Mouse (Mus musculus): ENCODE measurements at regions not wholly inside any gene's neighbourhood (a gene's known extent, or its start where the extent isn't known, plus 50 kb on each side); places are given as distances from the start of the nearest gene placed in this dataset.

GRCm38 (mm10) chr9:89858005-89858404 lies 51.7 kb upstream of the Rasgrf1 start:
- DNase-seq (ENCODE audit: low read depth in 2 of 2, low spot score in 2 of 2) = no peak

GRCm38 (mm10) chr9:89850491-89851282 lies 59.0 kb upstream of the Rasgrf1 start:
- DNase-seq (ENCODE audit: low read depth in 2 of 2, low spot score in 2 of 2) = no peak

GRCm38 (mm10) chr9:89849947-89850346 lies 59.8 kb upstream of the Rasgrf1 start:
- DNase-seq (ENCODE audit: low read depth in 2 of 2, low spot score in 2 of 2) = no peak

- DNase-seq (ENCODE audit: low read depth in 2 of 2, low spot score in 2 of 2) = no peak
Observed at GRCm38 (mm10) chr9:89848571-89848970, 61.1 kb upstream of the Rasgrf1 start.

DNA sequence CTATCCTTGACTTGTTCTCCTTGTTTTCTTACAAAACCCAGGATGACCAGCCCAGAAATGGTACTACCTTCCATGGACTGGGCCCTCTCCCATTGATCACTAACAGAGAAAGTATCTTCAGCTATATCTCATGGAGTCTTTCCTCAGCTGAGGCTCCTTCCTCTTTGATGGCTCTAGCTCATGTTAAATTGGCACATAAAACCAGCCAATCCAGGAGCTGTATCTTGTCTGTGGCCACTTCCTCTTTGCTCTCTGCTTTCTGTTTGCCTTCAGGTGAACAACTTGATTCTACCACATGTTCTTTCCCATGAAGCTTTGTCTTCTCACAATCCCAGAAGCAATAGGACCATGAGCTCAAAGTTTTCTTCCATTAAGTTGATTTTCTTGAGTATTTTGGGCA lies 62.7 kb upstream of the Rasgrf1 start:
- DNase-seq (ENCODE audit: low read depth in 2 of 2, low spot score in 2 of 2) = no peak

- DNase-seq (ENCODE audit: low read depth in 2 of 2, low spot score in 2 of 2) = no peak
Observed at GRCm38 (mm10) chr9:89842776-89843089, 67.0 kb upstream of the Rasgrf1 start.

DNA sequence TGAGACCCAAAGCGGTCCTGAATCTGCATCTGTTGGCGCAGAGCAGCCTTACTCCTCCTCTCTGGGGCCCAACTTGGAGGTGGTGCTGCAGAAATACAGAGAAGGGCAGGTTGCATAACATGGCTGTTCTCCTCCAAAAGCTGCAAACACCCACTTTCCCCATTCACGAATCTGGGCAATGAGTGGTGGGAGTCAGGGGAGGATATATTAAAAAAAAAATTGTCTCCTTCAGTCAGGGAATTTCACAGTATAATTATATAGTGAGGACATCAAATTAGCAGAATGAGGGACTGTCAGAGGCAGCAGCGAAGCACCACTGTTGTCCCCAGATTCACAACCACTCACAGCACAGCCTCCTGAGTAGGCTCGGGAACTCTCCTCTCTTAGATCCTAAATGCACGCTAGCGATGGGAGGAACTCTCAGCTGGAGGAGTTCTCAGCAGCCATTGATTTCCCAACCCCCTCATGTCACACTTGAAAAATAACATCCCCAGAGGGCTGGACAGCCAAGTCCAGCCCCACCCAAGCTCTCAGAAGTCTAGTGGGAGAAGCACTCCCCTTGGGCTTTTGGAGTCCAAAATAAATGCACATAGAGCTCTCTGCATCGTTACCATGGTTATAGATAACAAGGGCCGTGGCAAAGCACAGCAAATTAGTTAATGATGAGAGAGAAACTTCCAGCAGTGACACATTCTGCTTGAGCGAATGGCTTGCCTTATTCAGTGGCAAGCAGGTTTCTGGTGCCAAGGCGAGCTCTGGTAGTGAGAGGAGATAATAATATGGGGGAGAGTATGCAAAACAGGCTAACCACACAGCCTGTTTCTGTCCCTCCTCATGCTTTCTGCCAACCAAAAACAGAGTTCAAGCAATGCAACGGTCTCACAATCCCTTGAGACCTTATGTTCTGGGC lies 67.6 kb upstream of the Rasgrf1 start:
- DNase-seq (ENCODE audit: low read depth in 2 of 2, low spot score in 2 of 2) = no peak

DNA sequence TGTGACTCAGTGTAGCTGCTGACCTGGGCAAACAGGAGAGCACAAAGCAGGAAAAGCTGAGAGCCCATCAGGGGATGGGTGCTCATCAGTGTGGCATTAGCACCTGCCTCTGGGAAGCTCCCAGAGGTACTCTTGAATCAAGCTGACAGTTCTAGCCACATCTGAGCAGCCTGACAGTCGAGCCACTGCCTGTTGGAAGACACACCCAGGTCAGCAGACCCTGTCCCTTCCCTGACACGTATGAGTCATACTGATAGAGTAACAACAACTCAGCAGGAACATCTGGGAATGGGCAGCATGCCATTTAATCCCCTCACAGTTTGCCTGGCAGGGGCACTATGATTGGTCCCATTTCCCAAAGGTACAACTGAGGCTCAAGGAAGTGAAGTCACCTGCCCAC lies 68.3 kb upstream of the Rasgrf1 start:
- DNase-seq (ENCODE audit: low read depth in 2 of 2, low spot score in 2 of 2) = no peak

GRCm38 (mm10) chr9:89836454-89837245 lies 73.1 kb upstream of the Rasgrf1 start:
- no peak for DNase-seq (ENCODE audit: low read depth in 2 of 2, low spot score in 2 of 2)

- no peak for DNase-seq (ENCODE audit: low read depth in 2 of 2, low spot score in 2 of 2)
Observed at GRCm38 (mm10) chr9:89833596-89833995, 76.1 kb upstream of the Rasgrf1 start.

DNA sequence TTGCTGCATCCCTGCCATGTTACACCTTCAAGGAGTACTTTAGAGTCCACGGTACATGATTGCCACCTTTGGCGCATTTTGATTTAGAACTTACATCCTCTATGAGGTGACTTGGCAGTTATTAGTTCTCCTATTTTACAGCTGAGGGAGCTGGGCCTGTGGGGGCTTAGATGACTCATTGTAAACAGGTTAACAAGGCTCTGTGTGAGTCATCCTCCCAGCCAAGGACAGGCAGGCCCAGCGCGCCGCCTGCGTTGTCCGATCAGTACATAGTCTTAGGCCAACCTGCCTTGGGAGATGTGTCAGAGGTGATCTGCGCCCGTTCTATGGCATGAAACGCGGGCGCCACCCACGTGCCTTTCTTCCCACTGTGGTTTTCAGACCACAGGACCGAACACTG lies 77.9 kb upstream of the Rasgrf1 start:
- no peak for DNase-seq (ENCODE audit: low read depth in 2 of 2, low spot score in 2 of 2)

DNA sequence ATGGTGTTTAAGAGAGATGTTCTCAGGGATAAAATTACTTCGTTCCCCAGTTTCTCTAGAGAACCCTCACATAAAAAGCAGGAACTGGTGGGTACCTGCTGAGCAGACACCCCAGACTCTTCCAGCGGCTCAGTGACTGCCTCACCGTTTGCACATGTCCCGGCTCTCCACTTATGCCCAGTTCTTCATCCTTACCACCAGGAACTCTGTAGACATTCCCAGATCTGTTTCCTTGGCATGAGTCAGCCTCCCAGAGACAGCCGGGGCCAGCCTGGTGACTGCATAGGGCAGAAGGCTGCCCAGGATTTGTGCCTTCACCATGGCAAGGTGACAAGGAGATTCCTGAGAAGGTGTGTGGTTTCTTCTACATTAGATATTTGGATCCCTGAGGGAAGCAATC lies 81.6 kb upstream of the Rasgrf1 start:
- no peak for DNase-seq (ENCODE audit: low read depth in 2 of 2, low spot score in 2 of 2)

DNA sequence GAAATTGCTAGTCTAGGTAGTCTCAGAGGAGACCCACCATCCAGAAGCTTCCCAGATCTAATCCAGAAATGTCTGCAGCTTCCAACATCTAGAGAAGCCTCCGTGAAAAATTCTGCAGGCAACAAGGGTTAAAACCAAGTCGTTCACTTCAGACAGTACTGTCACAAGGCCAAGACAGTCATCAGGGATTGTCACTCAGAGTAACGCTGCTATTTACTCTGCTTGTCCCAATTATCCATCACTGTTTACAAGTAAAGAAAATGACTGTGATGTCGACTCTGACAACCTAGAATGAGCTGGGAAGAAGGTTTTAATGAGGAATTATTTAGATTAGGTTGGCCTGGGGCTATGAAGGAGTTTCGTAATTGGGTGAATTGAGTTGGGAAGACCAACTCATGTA lies 82.1 kb upstream of the Rasgrf1 start:
- no peak for DNase-seq (ENCODE audit: low read depth in 2 of 2, low spot score in 2 of 2)

DNA sequence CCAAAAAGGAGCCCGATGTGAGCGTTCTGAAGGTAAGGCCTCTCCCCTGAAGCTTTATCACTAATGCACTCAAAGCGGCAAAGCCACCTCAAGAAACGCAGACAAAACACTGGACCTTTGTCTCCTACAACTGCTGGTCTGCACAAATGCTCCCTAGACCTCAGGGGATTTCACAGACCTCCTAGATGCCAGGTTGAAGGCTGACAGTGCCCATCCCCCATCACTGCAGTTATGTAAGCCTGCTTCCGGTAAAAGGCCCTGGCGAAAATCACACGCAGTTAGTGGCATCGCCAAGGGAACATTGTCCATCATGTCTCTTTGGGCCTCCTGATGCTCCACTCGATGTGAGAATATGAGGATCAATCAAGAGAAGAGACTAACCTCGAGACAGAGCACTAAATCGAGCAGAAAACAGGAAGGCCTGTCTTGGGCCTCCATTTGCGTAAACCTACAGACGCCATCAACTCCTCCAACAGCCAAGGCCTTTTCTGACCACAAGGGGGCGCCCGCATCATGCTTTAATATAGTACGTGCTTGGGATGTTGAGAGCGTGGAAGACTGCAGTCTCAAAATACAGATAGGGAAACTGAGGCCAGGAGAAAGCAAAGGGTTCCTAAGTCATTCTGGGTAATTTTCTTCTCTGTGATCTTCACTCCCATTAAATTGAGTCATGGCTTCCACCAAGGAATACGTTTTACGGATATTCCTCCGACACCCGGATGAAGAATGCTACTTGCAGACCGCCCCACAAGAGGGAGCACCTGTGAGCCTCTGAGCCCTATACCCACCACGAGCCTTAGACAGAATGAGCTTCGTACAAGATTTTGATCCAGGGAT lies 82.8 kb upstream of the Rasgrf1 start:
- peak; percentile 64 to 74 for DNase-seq (ENCODE audit: low read depth in 2 of 2, low spot score in 2 of 2)

- no peak for DNase-seq (ENCODE audit: low read depth in 2 of 2, low spot score in 2 of 2)
Observed at GRCm38 (mm10) chr9:89821853-89822243, 83.6 kb upstream of the Ankrd34c start.

DNA sequence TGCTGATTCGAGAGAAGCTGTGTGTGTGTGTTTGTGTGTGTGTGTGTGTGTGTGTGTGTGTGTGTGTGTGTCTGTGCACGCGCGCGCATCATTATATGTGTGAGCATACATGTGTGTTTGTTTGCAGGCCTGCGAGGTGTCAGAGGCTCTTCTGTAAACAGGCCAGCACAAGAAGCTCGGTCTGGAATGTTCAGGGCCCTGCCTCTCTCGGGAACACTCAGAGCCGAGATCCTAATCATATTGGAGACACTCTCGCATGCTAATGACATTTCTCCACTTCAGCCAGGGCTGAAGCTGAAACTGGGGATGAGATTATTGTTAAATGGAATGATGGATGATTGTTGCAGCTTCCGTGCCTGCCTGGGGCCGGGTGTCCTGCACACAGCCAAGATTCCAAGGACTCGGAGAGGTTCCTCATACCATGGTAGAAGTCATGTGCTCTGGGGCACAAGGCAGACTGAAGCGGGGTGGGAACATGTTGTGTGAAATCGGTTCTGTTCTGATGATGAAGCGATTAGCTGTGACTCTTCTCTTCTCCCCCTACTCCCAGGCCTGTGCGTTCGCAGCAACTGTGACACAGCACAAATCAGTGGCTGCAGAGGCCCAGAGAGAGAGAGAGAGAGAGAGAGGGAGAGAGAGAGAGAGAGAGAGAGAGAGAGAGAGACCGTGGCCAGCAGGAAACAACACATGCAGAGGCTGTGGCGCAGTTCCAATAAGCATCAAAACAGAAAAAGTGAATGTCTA lies 83.0 kb upstream of the Ankrd34c start:
- DNase-seq (ENCODE audit: low read depth in 2 of 2, low spot score in 2 of 2) = no peak

DNA sequence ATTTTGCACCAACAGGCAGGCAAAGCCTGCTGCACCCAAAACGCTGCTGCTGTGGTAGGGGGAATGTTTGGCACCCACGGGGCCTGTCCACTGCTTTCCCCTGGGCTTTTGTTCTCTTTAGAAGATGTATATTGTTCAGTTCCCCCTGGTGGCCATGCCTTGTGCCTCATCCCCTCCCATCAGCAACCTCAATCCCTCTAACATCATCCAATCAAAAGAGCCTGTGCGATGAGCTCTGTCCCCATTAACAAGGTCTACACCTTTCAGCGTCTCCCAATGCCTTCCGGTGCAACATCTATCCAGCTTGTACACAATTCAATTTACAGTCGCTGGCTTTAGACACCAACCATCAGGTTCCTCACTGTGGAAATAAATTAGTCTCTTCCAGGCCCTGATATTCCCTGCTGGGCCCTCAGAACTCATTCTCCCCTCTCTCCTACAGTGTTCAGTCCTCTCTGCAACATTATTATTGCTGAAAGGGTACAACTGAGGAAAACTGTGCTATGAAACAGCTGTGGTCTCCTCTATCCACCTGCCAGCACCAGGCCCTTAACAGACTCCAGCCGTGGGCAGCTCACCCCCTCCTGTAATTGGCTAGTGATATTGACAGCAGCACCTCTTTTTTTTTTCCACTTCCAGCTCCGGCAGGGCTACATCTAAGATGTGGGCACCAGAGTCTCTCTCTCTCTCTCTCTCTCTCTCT lies 75.5 kb upstream of the Ankrd34c start:
- no peak for DNase-seq (ENCODE audit: low read depth in 2 of 2, low spot score in 2 of 2)

DNA sequence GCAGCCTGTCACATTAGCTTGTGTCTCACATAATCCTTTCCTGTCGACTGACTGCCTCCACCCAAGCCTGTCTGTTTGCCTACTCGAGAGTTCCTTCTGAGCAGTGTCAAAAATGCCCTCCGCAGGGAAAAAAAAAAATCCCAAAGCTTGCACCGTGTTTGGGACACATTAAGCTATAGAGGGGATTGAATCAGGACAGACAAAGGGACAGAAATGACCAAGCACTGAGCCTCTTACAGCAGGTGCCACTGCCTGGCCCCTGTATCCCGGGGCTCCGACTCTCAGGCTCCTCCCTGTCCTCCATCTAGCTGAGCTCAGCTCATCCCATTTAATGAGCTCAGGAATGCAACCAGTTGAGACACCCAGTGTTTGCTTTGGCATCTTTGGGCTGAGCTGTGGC lies 69.1 kb upstream of the Ankrd34c start:
- DNase-seq (ENCODE audit: low read depth in 2 of 2, low spot score in 2 of 2) = no peak

- no peak for DNase-seq (ENCODE audit: low read depth in 2 of 2, low spot score in 2 of 2)
Observed at GRCm38 (mm10) chr9:89802658-89803057, 64.4 kb upstream of the Ankrd34c start.

Data from CD8-positive naive resting alpha-beta T cell, adult 2 months (primary cell).